Mouse (Mus musculus): ENCODE data around the gene Cers6. TPM values are rescaled to one million over a fixed set of nuclear protein-coding genes. Genes with fewer than 3 reads are reported as not detected.

Cers6 gene
- total RNA-seq, 2 experiments from 2014 or later: 0.80 to 0.97 TPM

DNA sequence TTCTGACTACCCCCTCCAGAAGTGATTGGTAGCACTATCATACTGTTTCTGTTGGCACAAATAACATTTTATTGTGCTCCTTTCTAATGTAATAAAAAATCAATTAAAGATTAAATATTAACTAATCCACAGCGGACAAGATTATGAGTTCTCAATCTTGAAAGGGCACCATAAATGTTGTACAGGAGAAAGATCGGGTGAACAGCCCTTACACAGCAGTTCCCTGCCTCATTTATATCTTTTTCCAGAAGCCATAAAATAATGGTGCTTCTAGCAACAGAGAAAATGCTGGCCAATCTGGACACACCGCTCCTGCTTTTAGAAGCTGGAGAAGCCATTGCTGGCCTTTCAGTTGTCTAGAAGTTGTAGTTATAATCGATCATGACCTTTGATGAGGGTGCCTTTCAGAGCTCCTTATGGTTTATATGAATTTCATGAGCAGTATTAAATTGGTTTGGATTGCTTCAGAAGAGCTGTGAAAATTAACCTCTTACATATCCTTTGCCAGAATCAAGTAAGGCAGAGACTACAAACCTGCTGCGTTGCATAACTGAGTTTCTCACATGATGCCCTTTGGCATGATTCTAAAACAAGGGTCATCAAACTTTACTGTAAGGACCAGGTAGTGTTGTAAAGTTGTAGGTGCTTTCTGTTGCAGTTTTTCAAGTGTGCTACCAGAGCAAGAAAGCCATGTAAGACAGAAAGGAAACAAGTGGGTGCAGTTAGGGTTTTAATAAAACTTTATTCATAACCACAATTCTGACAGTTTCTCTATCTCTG lies 200.9 kb downstream of the Cers6 start:
- DNase-seq (ENCODE audit: low spot score): no peak

- no peak for DNase-seq (ENCODE audit: low spot score)
These were observed 203.5 kb downstream of the Cers6 start for GRCm38 (mm10) chr2:69064759-69065158.

DNA sequence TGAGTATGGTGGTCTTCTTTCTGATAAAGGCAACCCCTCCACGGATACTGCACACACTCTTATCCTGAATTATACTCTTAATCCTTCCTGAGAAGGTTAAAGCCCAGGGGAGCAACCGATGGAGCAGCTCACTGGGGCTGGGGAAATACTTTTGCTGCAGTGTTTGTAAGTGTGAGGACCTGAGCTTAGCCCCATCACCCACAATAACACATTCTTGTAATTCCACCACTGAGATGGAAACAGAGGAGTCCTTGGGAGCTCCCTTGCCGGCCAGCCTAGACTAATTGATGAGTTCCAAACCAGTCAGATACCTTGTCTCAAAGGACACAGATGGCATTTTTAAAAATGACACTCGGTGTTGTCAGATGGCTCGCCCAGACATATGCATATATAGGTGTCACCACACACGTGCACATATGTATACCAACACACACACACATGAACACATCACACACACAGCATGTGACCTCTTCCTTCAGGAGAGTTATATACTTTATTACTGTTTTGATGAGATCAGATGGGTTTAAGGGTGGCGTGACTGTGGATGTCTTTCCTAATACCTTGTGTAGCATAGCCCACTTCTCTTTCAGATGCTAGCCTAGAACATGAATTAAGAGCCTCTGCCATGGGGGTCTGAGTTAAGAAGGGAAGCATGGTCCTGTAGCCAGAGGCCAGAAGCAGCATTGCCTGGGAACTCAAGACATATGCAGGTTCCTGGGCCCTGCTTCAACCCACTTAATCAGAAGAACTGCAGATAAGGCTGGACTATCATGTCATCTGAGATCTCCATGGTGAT lies 210.4 kb downstream of the Cers6 start:
- DNase-seq (ENCODE audit: low spot score): no peak

DNA sequence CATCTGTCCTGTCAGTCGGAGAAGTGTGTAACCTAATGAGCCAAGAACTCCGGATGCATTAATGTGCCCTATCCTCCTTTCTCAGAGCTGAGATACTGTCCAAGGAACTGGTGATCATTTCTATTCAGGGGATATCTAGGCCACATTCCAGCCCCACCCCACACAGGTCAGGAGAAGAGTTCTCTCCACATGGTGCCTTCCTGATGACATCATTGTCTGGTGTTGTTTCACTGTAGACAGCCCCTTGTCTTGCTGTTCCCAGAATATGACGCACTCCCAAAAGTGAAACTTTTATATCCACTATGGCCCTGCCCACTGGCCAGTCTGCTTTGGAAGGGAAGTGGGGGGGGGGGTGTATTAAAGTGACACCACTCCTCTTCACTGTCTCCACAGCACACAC lies 215.9 kb downstream of the Cers6 start:
- DNase-seq (ENCODE audit: low spot score): peak; percentile 8

DNA sequence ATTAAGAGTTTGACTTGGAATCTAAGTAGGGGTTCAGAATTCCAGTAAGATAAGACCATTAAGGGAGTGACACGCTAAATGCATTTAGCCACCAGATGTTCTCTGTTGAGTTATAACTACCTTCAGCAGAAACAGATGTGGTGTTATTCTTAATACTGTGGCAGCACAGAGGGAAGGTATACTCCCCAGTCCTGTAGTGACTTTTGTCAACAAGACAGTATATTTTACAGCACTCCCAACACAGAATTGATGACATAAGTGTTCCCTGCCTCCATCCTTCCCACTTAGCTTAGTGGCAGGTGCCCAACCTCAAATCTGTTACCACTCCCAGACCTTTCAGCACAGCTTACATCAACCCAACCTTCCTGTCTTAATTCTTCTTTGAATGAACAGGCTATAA lies 219.5 kb downstream of the Cers6 start:
- no peak for DNase-seq (ENCODE audit: low spot score)

DNA sequence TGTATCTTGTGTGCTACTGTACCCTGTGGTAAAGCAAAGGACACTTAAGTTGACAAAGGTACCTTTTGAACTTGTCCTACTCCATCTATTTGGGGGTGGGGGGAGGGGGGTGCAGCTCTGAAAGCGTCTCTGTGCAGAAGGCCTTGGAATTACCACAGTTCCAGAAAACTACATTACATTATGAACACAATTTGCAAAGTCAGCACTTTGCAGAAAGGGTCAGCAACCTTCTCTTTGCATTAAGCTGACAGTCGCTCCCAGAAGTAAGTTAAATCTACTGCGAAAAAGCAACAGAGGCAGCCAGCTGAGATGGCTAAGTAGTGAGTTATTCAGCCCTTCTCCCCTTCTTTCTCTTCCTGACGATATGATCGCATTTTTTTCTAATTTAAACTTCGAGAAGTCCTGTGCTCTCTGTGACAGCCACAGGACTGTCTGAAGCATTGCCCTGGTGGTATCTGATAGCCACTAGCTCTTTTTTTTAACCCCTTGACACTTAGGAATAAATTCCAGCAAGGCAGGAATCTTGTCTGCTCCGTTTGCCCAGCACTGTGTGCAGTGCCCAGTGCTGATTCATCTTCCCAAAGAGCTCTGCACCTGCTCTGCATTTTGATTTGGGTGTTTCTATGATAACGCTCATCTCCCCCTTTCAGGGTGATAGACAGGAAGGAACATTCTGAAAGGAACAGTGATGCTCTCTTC lies 221.4 kb downstream of the Cers6 start:
- DNase-seq (ENCODE audit: low spot score): no peak

GRCm38 (mm10) chr2:69083198-69083509 lies 221.9 kb downstream of the Cers6 start:
- no peak for DNase-seq (ENCODE audit: low spot score)

GRCm38 (mm10) chr2:69084416-69084815 lies 223.2 kb downstream of the Cers6 start:
- DNase-seq (ENCODE audit: low spot score): no peak

DNA sequence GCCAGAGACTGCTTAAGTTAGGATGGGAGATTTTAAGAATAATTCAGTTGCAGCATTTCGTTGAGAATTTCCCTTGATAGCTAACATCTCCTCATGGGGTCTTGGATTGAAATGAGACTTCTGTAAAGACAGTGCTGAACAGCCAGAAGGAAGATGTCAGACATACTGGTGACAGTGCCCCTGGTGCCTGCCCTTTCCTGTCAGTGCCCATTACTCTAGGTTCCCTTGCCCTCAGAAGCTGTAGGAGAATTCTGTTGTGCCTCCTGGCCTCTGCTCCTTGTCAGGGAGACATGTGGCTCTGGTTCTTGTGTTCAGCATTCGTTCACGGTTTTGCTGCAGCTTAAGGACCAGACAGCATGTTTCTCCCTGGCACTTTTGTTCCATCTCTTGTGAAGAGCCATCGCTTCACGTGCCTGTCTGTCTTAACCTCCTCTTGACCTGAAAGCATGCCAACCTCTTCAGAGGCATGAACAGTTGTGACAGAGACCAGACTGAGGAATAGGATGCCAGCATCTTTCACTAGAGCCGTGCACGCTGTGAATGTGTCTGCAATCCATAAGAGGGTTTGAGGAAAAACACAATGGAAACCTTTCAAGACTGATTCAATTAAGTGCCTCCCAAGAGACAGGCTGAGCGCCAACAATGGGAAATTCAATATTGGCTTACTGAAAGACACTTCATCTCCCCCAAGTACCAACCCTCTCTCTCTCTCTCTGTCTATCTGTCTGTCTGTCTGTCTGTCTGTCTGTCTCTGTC lies 225.4 kb downstream of the Cers6 start:
- DNase-seq (ENCODE audit: low spot score): no peak

- DNase-seq (ENCODE audit: low spot score): no peak
These were observed 234.6 kb downstream of the Cers6 start for GRCm38 (mm10) chr2:69095836-69096235.

GRCm38 (mm10) chr2:69096821-69097220 lies 235.6 kb downstream of the Cers6 start:
- no peak for DNase-seq (ENCODE audit: low spot score)

GRCm38 (mm10) chr2:69097526-69097925 lies 236.3 kb downstream of the Cers6 start:
- no peak for DNase-seq (ENCODE audit: low spot score)

DNA sequence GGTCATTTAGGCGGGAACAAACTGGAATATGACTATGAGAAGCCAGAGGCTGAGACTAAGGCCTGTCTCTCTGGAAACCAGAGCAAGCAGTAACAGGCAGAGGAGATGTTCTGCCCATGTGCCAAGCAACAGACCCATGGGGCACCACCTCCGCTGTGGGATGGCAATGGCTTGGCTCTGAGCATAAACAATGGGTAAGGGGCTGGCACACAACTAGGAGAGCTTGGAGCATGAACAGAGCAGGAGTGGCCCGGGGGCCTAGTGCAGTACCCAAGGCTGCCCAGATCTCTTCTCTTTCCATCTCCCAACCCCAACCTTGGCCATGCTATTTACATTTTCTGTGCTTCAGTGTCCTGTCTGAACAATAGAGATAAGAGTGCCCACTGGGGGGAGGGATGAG lies 237.5 kb downstream of the Cers6 start:
- no peak for DNase-seq (ENCODE audit: low spot score)

DNA sequence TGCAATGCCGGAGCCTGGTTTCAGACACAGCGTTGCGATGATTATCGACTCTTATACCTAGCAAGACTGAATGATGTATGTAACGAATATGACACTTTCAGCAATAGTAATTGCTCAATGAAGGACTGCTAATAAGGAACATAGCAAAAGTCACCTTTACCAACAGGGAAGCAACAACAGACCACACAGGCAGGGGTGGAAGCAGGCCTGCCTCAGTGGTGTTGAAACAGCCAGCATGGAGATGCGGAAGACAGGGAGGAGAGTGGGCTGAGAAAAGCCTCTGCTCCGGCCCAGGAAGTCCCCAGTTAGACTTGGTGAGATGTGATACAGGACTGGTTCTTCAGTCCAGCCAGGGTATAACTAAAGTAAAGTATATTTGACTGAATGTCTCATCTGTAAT lies 237.9 kb downstream of the Cers6 start:
- no peak for DNase-seq (ENCODE audit: low spot score)

GRCm38 (mm10) chr2:69100706-69101105 lies 239.5 kb downstream of the Cers6 start:
- peak; percentile 25 for DNase-seq (ENCODE audit: low spot score)

- no peak for DNase-seq (ENCODE audit: low spot score)
These were observed 242.3 kb downstream of the Cers6 start for GRCm38 (mm10) chr2:69103526-69103925.

DNA sequence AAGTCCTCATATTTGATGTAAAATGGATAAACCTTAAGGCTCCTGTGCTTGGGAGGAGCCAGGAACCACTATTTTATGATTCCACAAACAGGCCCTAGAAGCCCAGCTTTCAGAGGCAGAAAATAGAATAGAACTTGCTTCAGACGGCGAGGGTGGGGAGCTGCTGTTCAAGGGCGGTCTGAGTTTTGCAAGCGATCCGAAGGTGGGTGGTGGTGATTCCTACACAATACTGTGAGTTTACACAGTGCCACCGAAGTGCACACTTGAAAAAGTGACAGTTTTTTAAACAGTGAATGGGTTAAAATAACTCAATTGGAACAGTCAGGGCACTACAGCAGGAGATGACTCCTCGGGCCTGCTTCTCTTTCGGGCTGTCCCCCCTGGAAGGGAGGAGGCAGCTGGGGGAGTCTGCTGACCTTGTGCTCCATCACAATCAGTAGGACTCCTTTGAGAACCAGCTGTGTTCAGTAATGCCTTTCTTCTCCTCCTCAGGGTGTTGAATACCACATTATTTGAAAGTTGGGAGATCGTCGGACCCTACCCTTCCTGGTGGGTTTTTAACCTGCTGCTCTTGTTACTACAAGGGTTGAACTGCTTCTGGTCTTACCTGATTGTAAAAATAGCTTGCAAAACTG lies 243.4 kb downstream of the Cers6 start:
- DNase-seq (ENCODE audit: low spot score): no peak

DNA sequence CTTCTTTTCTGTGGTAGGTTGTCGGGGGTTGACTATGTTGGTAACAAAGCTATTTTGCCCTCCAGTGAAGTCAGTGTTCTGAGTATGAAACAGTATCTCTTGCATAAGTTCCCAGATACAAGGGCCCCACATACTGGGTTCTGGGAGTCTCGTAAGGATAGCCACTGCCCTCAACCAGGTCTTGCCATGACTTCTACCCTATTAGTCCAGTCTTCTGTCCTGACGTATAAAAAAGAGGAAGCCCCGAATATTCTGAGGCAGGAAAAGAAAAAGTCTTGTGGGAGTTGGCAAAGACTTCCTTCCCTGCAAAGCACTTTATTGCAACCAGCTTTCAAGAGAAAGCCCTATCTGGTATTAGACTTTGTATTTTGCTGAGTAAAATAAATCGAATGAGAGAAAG lies 248.0 kb downstream of the Cers6 start:
- DNase-seq (ENCODE audit: low spot score): no peak

DNA sequence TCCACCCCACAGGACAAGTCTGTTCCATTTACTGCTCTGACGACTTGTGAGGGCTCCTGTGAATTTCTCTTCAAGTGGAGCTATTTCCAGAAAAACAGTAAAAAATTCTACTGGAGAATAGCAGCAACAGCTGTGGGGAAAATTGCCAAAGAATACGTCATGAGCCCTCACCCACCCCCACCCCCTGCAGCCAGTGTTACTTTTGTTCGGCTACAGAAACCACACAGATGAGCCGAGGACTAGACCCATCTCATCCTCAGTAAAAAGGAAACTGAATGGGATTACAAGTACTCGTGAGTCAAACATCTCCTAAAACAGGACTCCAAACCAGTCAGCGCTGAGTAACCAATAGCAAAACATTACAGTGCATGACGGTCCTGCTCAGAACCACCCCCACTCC lies 248.5 kb downstream of the Cers6 start:
- DNase-seq (ENCODE audit: low spot score): no peak

GRCm38 (mm10) chr2:69112609-69113008 lies 251.4 kb downstream of the Cers6 start:
- DNase-seq (ENCODE audit: low spot score): no peak

DNA sequence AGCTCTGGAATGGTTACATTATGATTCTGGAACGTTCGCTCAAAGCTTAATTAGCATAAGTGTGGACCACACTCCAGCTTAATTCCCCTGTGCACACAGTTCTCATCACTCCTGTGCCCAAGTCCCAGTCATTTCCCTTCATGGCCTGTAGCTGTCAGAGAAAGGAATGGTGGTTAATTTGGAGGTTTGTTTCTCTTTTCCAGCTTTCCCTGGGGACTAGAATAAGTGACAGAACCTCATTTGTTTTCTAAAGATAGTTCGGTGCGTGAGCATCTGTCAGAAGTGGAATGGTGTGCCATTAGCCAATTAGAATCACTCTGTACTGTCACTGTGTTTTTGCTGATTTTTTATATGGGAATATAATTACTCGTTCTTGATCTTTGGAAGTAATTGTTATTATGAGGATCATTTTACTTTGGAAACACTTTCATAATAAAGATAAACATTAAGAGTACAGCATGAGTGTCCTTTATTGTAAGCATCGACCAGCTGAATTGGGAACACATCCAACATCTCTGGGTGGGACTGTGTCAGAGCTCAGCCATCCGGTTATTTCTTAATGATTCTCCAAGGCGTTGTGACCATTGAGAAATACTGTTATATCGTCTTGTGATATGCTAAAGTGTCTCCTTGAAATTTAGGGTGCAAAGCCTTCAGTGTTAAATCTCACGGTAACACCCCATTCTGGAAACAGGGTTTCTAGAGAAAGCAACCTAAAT lies 252.7 kb downstream of the Cers6 start:
- no peak for DNase-seq (ENCODE audit: low spot score)

Measured in gastrocnemius, adult 18-20 months (tissue).